ENCODE assay signal across 13 mouse cellular contexts in genomic region chr8:123482627-123483026, GRCm38 (mm10). TPM values are rescaled to one million over a fixed set of nuclear protein-coding genes. Genes with fewer than 3 reads are reported as not detected.
DNase-seq lines count a peak whose midpoint lies in the region; ATAC-seq and TF ChIP-seq lines count a peak whose summit lies in the region.
"Had no signal": no experiment of that assay in that cellular context is flagged by ENCODE, and none has a peak within 500 bp of the region (broad histone marks: within the 10 kb centered on the region; RNA-seq: fewer than 3 reads in every experiment).

No protein-coding gene starts in this region.

- no peaks in the 10 kb centered on the region for H3K27me3 ChIP-seq in kidney, postnatal 0 days (ENCODE audit: insufficient read depth, low read length)
- H3K27me3 ChIP-seq in CH12.LX (replicated peaks): no peaks in the 10 kb centered on the region
- H3K27me3 ChIP-seq: neural tube, embryonic 12.5 days had no signal

- intact Hi-C loops in heart, postnatal 10 days (cut with DNase I): no loop called here
- intact Hi-C loops in left cerebral cortex, postnatal 10 days (cut with DNase I): no loop called here

- H3K79me2 ChIP-seq in CH12.LX (replicated peaks; ENCODE audit: control insufficient read depth, extremely low read depth, insufficient read depth, poor library complexity, severe bottlenecking): peaks cover 29% of the 10 kb centered on the region

- H3K36me3 ChIP-seq in kidney, postnatal 0 days (ENCODE audit: insufficient read depth, low read length): peaks cover 40% of the 10 kb centered on the region; the same call in 1 of the 2 replicates
- peaks cover 55 to 70% of the 10 kb centered on the region in 2 experiments for H3K36me3 ChIP-seq in CH12.LX (replicated peaks in 1 of 2; ENCODE audit: control insufficient read depth in 1 of 2, insufficient read depth in 1 of 2, low read length in 1 of 2)

- TF ChIP-seq RAD21 in CH12.LX (IDR thresholded peaks at IDR 0.05; ENCODE audit: low read depth, low read length): peak; percentile 14

- H3K27ac ChIP-seq in kidney, postnatal 0 days: no peak overlapping the region
- H3K27ac ChIP-seq in CH12.LX (ENCODE audit: insufficient read depth, low read depth): no peak overlapping the region
- no peak overlapping the region for H3K27ac ChIP-seq in embryonic fibroblast, embryonic 13.5 days (ENCODE audit: insufficient read depth, low read length)
- H3K27ac ChIP-seq: neural tube, embryonic 12.5 days had no signal

- dilution Hi-C loops in CH12.LX (cut with MboI; ENCODE audit: extremely low pct_ligation_motif_present, extremely low pct_unique_long_range_greater_than_20kb, low sequenced_read_pairs): no loop called here

- peaks cover 10% of the 10 kb centered on the region for H3K4me1 ChIP-seq in kidney, postnatal 0 days (replicated peaks; ENCODE audit: insufficient read depth, low read length)
- H3K4me1 ChIP-seq in CH12.LX (ENCODE audit: control insufficient read depth in 1 of 2, insufficient read depth in 2 of 2): peaks cover 2 to 15% of the 10 kb centered on the region in 2 experiments; a peak in 2 of 4 replicates
- H3K4me1 ChIP-seq in embryonic fibroblast, embryonic 13.5 days (ENCODE audit: control insufficient read depth, insufficient read depth, low read length): peaks cover 5% of the 10 kb centered on the region; the same call in 1 of the 2 replicates

- no peak overlapping the region for H3K4me2 ChIP-seq in kidney, postnatal 0 days (ENCODE audit: low read length)
- no peak overlapping the region for H3K4me2 ChIP-seq in CH12.LX (ENCODE audit: insufficient read depth, low read depth, poor library complexity, severe bottlenecking)
- H3K4me2 ChIP-seq: neural tube, embryonic 12.5 days had no signal

- no peak overlapping the region for H3K4me3 ChIP-seq in kidney, postnatal 0 days (replicated peaks; ENCODE audit: low read depth, low read length)
- no peak overlapping the region for H3K4me3 ChIP-seq in CH12.LX (replicated peaks in 1 of 3; ENCODE audit: low read depth in 2 of 3, low read length in 2 of 3, poor library complexity in 1 of 3)
- H3K4me3 ChIP-seq in embryonic fibroblast, embryonic 13.5 days (ENCODE audit: insufficient read depth, low read length): no peak overlapping the region
- H3K4me3 ChIP-seq: neural tube, embryonic 12.5 days had no signal

- H3K9ac ChIP-seq in kidney, postnatal 0 days (ENCODE audit: low read depth, low read length): no peak overlapping the region
- no peak overlapping the region for H3K9ac ChIP-seq in CH12.LX (ENCODE audit: insufficient read depth, low read depth)
- H3K9ac ChIP-seq: neural tube, embryonic 12.5 days had no signal

- no peak for TF ChIP-seq POLR2A in CH12.LX (IDR thresholded peaks at IDR 0.05; ENCODE audit: low read depth, low read length)
- TF ChIP-seq POLR2A in embryonic fibroblast, embryonic 13.5 days (IDR thresholded peaks at IDR 0.05; ENCODE audit: low read depth, low read length): no peak

- in situ Hi-C loops in CH12.LX (cut with MboI; ENCODE audit: low pct_ligation_motif_present, low pct_unique_long_range_greater_than_20kb, low sequenced_read_pairs): no loop called here

- peak; percentile 29 for DNase-seq in kidney, postnatal 0 days (ENCODE audit: low spot score)
- DNase-seq in kidney, adult 8-10 months: no peak
- DNase-seq in 416B (ENCODE audit: low read depth) (peak; percentile 28), CH12.LX (ENCODE audit: extremely low read depth) (no peak)
- DNase-seq in heart, postnatal 10 days: no peak
- DNase-seq in left cerebral cortex, postnatal 10 days (ENCODE audit: extremely low spot score in 1 of 2, low spot score in 2 of 2): no peak
- DNase-seq: cerebellum, adult 11-12 months; heart, postnatal 36 days; kidney, postnatal 14 days had no signal

- TF ChIP-seq CTCF in kidney, postnatal 0 days (IDR thresholded peaks at IDR 0.05; ENCODE audit: low read depth): peak; percentile 49
- peak in 1 of 2 experiments; percentile 35; a peak in 1 of 4 replicates for TF ChIP-seq CTCF in CH12.LX (conservative IDR thresholded peaks at IDR 0.05 in 1 of 2, IDR thresholded peaks at IDR 0.05 in 1 of 2; ENCODE audit: low read depth in 2 of 2, low read length in 2 of 2)
- peak; percentile 30; the same call in 1 of the 2 replicates for TF ChIP-seq CTCF in embryonic fibroblast, embryonic 13.5 days (IDR thresholded peaks at IDR 0.05; ENCODE audit: borderline replicate concordance, insufficient read depth, low read length)

- 90% methylated on average over 7 of the region's 7 CpGs for WGBS in kidney, postnatal 0 days

- no peak for ATAC-seq in kidney, postnatal 0 days (replicated peaks; ENCODE audit: low FRiP score, low read depth)
- ATAC-seq: activated CD4-positive, CD25-positive, alpha-beta regulatory T cell, adult 4 months had no signal

- no peak for TF ChIP-seq EP300 in CH12.LX (IDR thresholded peaks at IDR 0.05; ENCODE audit: low read length)

- H3K9me3 ChIP-seq in kidney, postnatal 0 days (replicated peaks; ENCODE audit: low read length): no peaks in the 10 kb centered on the region
- no peaks in the 10 kb centered on the region for H3K9me3 ChIP-seq in CH12.LX (replicated peaks; ENCODE audit: low read length)
- H3K9me3 ChIP-seq: neural tube, embryonic 12.5 days had no signal

TF ChIP-seq in CH12.LX, 34 proteins besides CTCF, POLR2A, EP300 and RAD21:
- TF ChIP-seq MAX (IDR thresholded peaks at IDR 0.05; ENCODE audit: low read length): no peak
- TF ChIP-seq IRF4 (IDR thresholded peaks at IDR 0.05; ENCODE audit: low read depth, low read length): no peak
- TF ChIP-seq UBTF (IDR thresholded peaks at IDR 0.05; ENCODE audit: low read depth, low read length): no peak
- TF ChIP-seq ZC3H11A (IDR thresholded peaks at IDR 0.05; ENCODE audit: low read depth, low read length): no peak
- TF ChIP-seq PAX5 (IDR thresholded peaks at IDR 0.05; ENCODE audit: low read length): no peak
- no peak for TF ChIP-seq USF1 (IDR thresholded peaks at IDR 0.05; ENCODE audit: low read depth, low read length)
- no peak for TF ChIP-seq E2F4 (IDR thresholded peaks at IDR 0.05; ENCODE audit: insufficient replicate concordance, low read depth, low read length)
- TF ChIP-seq ELF1 (IDR thresholded peaks at IDR 0.05; ENCODE audit: low read depth, low read length): no peak
- TF ChIP-seq SMC3 (IDR thresholded peaks at IDR 0.05; ENCODE audit: low read depth, low read length): no peak
- no peak for TF ChIP-seq POLR2AphosphoS2 (IDR thresholded peaks at IDR 0.05; ENCODE audit: low read depth, low read length)
- TF ChIP-seq BHLHE40 (IDR thresholded peaks at IDR 0.05; ENCODE audit: low read depth, low read length): no peak
- no peak for TF ChIP-seq SIN3A (IDR thresholded peaks at IDR 0.05; ENCODE audit: low read length)
TF ChIP-seq in CH12.LX: peak in this region for 0.

RNA-seq across cellular contexts. Expression of gene Afg3l1, which starts 4.9 kb away (rescaled TPM):
- polyA plus RNA-seq in kidney, postnatal 0 days (2015; fragmentation: Nextera tagmentation; extraction: Ambion mirVana): 40.3 and 48.0 TPM in 2 replicates
- total RNA-seq in CH12.LX (2012; rRNA removed) (36.0 and 36.2 TPM in 2 replicates), CH12.LX (2014; rRNA removed) (16.4 and 20.3 TPM in 2 replicates)
- polyA plus RNA-seq in CH12.LX (2012; ENCODE audit: insufficient read length, low read depth): 47.6 and 48.0 TPM in 2 replicates
- polyA plus RNA-seq in embryonic fibroblast, embryonic 13.5 days (2011; ENCODE audit: insufficient read length, low read depth, missing spikeins): 28.7 and 30.1 TPM in 2 replicates
- 10 to 100 TPM; 62.7 to 66.3 TPM for total RNA-seq in heart, postnatal 10 days (2021)
- 10 to 100 TPM; 38.3 to 38.6 TPM for total RNA-seq in left cerebral cortex, postnatal 10 days (2021)

RNA-seq across cellular contexts. Expression of gene Dbndd1, which starts 32.6 kb away (rescaled TPM):
- 2.4 and 3.3 TPM in 2 replicates for polyA plus RNA-seq in kidney, postnatal 0 days (2015; fragmentation: Nextera tagmentation; extraction: Ambion mirVana)
- total RNA-seq in CH12.LX (2012; rRNA removed): 0.38 and 0.55 TPM in 2 replicates
- not detected in 2 replicates for total RNA-seq in CH12.LX (2014; rRNA removed)
- 2.1 and 2.5 TPM in 2 replicates for polyA plus RNA-seq in CH12.LX (2012; ENCODE audit: insufficient read length, low read depth)
- 0.45 TPM in 1 of 2 replicates, not detected in the other for polyA plus RNA-seq in embryonic fibroblast, embryonic 13.5 days (2011; ENCODE audit: insufficient read length, low read depth, missing spikeins)
- total RNA-seq in heart, postnatal 10 days (2021): not detected
- total RNA-seq in left cerebral cortex, postnatal 10 days (2021): 10 to 100 TPM; 16.0 to 17.9 TPM
- total RNA-seq: heart, postnatal 36 days; megakaryocyte-erythroid progenitor cell, adult 5-6 weeks had no signal

RNA-seq across cellular contexts. Expression of gene Gas8, which starts 36.0 kb away (rescaled TPM):
- polyA plus RNA-seq in kidney, postnatal 0 days (2015; fragmentation: Nextera tagmentation; extraction: Ambion mirVana): 27.1 and 29.2 TPM in 2 replicates
- total RNA-seq in CH12.LX (2012; rRNA removed): 15.2 and 18.5 TPM in 2 replicates
- 6.0 and 8.3 TPM in 2 replicates for total RNA-seq in CH12.LX (2014; rRNA removed)
- 22.0 and 28.7 TPM in 2 replicates for polyA plus RNA-seq in CH12.LX (2012; ENCODE audit: insufficient read length, low read depth)
- 21.7 and 22.2 TPM in 2 replicates for polyA plus RNA-seq in embryonic fibroblast, embryonic 13.5 days (2011; ENCODE audit: insufficient read length, low read depth, missing spikeins)
- 1 to 10 TPM; 6.1 to 7.1 TPM for total RNA-seq in heart, postnatal 10 days (2021)
- 10 to 100 TPM; 34.1 to 34.8 TPM for total RNA-seq in left cerebral cortex, postnatal 10 days (2021)

RNA-seq across cellular contexts. Expression of gene Def8, which starts 59.3 kb away (rescaled TPM):
- polyA plus RNA-seq in kidney, postnatal 0 days (2015; fragmentation: Nextera tagmentation; extraction: Ambion mirVana): 33.4 and 36.6 TPM in 2 replicates
- total RNA-seq in CH12.LX (2012; rRNA removed): 19.9 and 20.9 TPM in 2 replicates
- total RNA-seq in CH12.LX (2014; rRNA removed): 16.8 and 17.9 TPM in 2 replicates
- 22.4 and 23.3 TPM in 2 replicates for polyA plus RNA-seq in CH12.LX (2012; ENCODE audit: insufficient read length, low read depth)
- 33.5 and 36.4 TPM in 2 replicates for polyA plus RNA-seq in embryonic fibroblast, embryonic 13.5 days (2011; ENCODE audit: insufficient read length, low read depth, missing spikeins)
- 10 to 100 TPM; 57.2 to 65.2 TPM for total RNA-seq in heart, postnatal 10 days (2021)
- 10 to 100 TPM; 75.4 to 77.6 TPM for total RNA-seq in left cerebral cortex, postnatal 10 days (2021)

Comparison
In these comparisons a context has a peak if more than half of its experiments do, and no peak if none do; other contexts are left out.
1. DNase-seq: peak in kidney, postnatal 0 days (single experiment) and 416B (single experiment); none in kidney, adult 8-10 months (0 of 2), CH12.LX (single experiment), heart, postnatal 10 days (0 of 2) and left cerebral cortex, postnatal 10 days (0 of 2).
2. RNA of gene Dbndd1, which starts 32.6 kb away (total RNA-seq): 16.0 to 17.9 TPM in left cerebral cortex, postnatal 10 days; 0.38 to 0.55 TPM in CH12.LX and not detected in heart, postnatal 10 days; every median in the first group is over 10 times any median in the second.